In genomic region chr14:13981286-13981685, GRCm38 (mm10) we compare ENCODE assay signal across 11 mouse cellular contexts. TPM values are rescaled to one million over a fixed set of nuclear protein-coding genes. Genes with fewer than 3 reads are reported as not detected.
DNase-seq lines count a peak whose midpoint lies in the region; ATAC-seq lines count a peak whose summit lies in the region.
"Had no signal": no experiment of that assay in that cellular context is flagged by ENCODE, and none has a peak within 500 bp of the region (broad histone marks: within the 10 kb centered on the region; RNA-seq: fewer than 3 reads in every experiment).

No protein-coding gene starts in this region.

- no peak overlapping the region for H3K4me3 ChIP-seq in heart, embryonic 11.5 days (ENCODE audit: low read depth, low read length)
- H3K4me3 ChIP-seq: forebrain, embryonic 13.5 days; heart, embryonic 13.5 days; lung, embryonic 15.5 days had no signal

- 18% methylated on average over 2 of the region's 2 CpGs for WGBS in heart, embryonic 11.5 days (ENCODE audit: insufficient replicate concordance)

- peaks cover 11% of the 10 kb centered on the region for H3K27me3 ChIP-seq in heart, embryonic 11.5 days (ENCODE audit: control insufficient read depth, insufficient read depth, low read length)
- H3K27me3 ChIP-seq: forebrain, embryonic 13.5 days; lung, embryonic 15.5 days had no signal

- H3K27ac ChIP-seq in heart, embryonic 11.5 days (ENCODE audit: low read depth, low read length) = no peak overlapping the region
- H3K27ac ChIP-seq: forebrain, embryonic 13.5 days; heart, embryonic 13.5 days; lung, embryonic 15.5 days had no signal

- H3K9ac ChIP-seq in heart, embryonic 11.5 days (ENCODE audit: low read depth, low read length) = no peak overlapping the region
- H3K9ac ChIP-seq: forebrain, embryonic 13.5 days; heart, embryonic 13.5 days; lung, embryonic 15.5 days had no signal

- no peaks in the 10 kb centered on the region for H3K4me1 ChIP-seq in heart, embryonic 11.5 days (ENCODE audit: control insufficient read depth, insufficient read depth, low read length)
- H3K4me1 ChIP-seq: forebrain, embryonic 13.5 days; lung, embryonic 15.5 days had no signal

- no peaks in the 10 kb centered on the region for H3K9me3 ChIP-seq in heart, embryonic 11.5 days (replicated peaks; ENCODE audit: control insufficient read depth, low read length)
- H3K9me3 ChIP-seq: forebrain, embryonic 13.5 days; heart, embryonic 13.5 days; lung, embryonic 15.5 days had no signal

- no peak overlapping the region for H3K4me2 ChIP-seq in heart, embryonic 11.5 days
- H3K4me2 ChIP-seq: forebrain, embryonic 13.5 days; heart, embryonic 13.5 days; lung, embryonic 15.5 days had no signal

- DNase-seq in cerebellum, adult 18-20 months = peak; percentile 25 to 38
- DNase-seq in cerebellum, adult 11 months = no peak
- peak; percentile 21 for DNase-seq in right cerebral cortex, adult 18-20 months
- DNase-seq in right cerebral cortex, postnatal 4 days = no peak
- DNase-seq in cerebellum, postnatal 25 days = peak; percentile 22 to 27
- DNase-seq in retina, adult 2 months (ENCODE audit: low read depth, low spot score) = peak; percentile 65
- DNase-seq in kidney, adult 8-10 months = no peak

- no peaks in the 10 kb centered on the region for H3K36me3 ChIP-seq in heart, embryonic 11.5 days (ENCODE audit: control insufficient read depth, insufficient read depth, low read length)
- H3K36me3 ChIP-seq: heart, embryonic 13.5 days; lung, embryonic 15.5 days had no signal

- no peak for ATAC-seq in heart, embryonic 11.5 days (replicated peaks; ENCODE audit: insufficient number of reproducible peaks, low FRiP score, low TSS enrichment)
- ATAC-seq: forebrain, embryonic 13.5 days had no signal

RNA-seq across cellular contexts. Expression of gene Thoc7, which starts 19.6 kb away (rescaled TPM):
- 160 and 161 TPM in 2 replicates for polyA plus RNA-seq in heart, embryonic 11.5 days (2014; fragmentation: Nextera tagmentation; extraction: Ambion mirVana)

RNA-seq across cellular contexts. Expression of gene Atxn7, which starts 20.0 kb away (rescaled TPM):
- 3.2 and 5.2 TPM in 2 replicates for polyA plus RNA-seq in heart, embryonic 11.5 days (2014; fragmentation: Nextera tagmentation; extraction: Ambion mirVana)

Comparison
In these comparisons a context has a peak if more than half of its experiments do, and no peak if none do; other contexts are left out.
1. DNase-seq: peak in cerebellum, adult 18-20 months (2 of 2), right cerebral cortex, adult 18-20 months (single experiment), cerebellum, postnatal 25 days (2 of 2) and retina, adult 2 months (single experiment); none in cerebellum, adult 11 months (single experiment), right cerebral cortex, postnatal 4 days (single experiment) and kidney, adult 8-10 months (0 of 2).